Mouse (Mus musculus): Measurements from ENCODE around the gene Rnls.

The Rnls gene

DNA sequence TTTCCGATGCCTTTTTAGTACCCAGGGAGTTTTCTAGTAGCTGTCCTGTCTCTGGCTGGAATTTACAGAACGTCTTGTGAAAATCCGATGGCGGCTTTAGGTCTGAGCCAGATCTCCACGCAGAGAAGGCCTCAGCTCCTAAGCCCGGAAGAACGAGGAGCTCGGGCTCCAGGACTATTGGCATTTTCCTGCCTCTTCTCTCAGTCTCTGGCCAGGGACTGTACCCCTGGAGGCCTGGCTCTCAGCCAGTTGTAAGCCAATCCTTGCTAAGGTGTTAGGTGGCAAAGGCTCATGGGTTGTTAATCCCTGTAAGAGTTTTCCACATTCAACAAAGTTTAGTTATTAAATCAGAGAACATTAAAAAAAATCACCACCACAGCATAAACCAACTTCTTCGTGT, 281.7 kb downstream of the Rnls start:
- DNase-seq (ENCODE audit: extremely low spot score, low spot score), result no peak

DNA sequence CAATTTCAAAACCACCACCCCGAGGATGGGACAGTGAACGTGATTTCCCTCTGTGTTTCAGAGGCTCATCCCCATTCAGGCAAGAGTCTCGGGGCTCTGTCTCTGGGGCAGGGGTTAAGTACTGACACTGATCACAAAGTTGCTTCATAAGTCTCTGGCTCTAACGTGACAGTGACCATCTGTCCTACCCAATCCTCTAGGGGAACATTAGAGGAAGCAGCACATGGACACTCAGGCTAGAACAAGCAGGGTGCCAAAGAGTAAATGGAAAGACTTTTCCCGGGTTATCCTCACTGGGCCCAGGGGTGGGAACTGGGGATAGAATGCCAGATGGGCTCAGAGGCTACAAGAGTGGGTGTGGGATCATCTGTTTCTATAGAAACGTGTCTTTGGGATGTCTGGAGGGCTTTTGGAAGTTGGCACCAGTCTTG, 282.1 kb downstream of the Rnls start:
- no peak for DNase-seq (ENCODE audit: extremely low spot score, low spot score)

DNA sequence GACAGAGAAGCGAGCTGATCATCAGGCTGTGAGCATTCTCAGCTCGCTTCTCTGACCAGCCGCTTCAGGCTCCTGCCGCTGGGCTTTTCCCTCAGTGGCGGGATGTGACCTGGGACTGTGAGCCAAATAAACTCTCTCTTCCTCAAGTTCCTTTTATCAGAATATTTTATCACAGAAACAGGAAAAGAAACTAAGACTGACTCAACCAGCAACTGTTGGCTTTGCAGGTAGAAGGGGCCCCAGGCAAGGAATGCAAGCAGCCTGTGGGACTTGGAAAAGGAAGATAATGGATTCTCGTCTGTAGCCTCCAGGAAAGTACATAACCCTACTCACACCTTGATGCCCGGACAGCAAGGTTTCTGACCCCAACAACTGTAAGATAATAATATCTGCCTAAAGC, 283.0 kb downstream of the Rnls start:
- no peak for DNase-seq (ENCODE audit: extremely low spot score, low spot score)

DNA sequence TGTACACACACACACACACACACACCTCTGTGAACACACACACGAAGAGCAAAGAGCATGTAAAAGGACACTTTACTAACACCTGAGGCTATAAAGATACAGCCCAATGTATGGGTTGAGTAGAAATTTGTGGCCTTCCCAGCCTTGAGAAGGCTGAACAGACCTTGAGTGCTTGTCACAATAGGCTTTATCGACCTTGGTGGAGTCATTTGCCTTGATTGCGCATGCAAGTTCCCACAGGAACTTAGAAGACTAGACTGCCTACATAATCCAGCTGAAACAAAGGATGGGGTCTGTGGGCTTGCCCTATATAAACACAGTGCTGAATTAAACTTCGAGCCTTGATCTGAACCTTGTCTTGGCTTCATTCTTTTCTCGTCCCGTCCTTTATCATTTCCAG, 288.2 kb downstream of the Rnls start:
- no peak for DNase-seq (ENCODE audit: extremely low spot score, low spot score)

DNA sequence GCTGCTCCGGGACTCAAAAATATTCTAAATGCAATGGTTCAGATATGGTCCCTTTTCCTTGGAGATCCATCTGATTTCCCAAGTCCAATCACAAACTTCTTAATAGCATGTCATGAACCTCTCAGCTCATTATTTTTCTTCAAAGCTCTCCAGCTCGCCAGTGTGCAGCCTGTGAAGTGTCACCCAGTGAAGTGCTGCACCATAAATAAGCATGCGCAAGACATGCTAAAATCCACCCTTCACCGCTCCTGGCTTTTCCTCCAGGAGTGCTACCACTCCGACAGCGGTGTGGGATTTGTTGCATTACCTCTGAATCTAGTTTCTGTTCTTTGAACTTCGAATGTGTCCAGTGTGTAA, 289.3 kb downstream of the Rnls start:
- DNase-seq (ENCODE audit: extremely low spot score, low spot score), result no peak

DNA sequence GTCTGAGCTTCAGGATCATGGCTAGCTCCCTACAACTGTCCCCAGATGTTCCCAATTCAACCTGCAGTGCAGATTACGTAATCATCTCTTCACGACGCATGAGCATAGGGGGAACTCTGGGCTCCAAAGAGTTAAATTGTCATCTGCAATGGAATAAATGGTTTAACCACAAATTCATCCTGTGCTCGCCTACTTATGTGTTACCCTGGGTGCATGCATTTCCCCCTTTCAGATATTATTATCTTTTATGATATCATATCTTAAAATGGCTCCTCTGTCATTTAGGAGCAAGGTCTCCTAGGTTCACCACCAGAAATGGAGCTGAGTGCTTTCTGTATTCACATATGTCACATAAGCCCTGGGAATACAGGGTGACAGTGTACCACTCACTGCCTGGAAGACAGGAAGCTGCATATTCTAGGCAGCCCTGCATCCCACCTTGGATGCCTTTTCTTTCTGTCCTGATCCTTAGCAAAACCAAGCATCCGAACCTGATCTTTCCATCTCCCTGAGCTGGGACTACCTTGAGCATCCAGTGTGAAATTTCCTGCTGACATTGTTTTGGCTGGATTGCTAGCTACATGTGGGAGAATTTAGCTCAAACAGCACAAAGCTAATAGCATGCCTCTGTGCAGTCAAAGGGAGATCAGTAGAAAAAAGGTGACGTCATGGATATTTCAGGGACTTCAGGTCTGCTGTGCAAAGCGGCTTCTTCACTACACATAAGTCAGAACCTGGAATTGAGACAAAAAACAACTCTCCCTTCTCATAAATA, 289.9 kb downstream of the Rnls start:
- DNase-seq (ENCODE audit: extremely low spot score, low spot score), result no peak

DNA sequence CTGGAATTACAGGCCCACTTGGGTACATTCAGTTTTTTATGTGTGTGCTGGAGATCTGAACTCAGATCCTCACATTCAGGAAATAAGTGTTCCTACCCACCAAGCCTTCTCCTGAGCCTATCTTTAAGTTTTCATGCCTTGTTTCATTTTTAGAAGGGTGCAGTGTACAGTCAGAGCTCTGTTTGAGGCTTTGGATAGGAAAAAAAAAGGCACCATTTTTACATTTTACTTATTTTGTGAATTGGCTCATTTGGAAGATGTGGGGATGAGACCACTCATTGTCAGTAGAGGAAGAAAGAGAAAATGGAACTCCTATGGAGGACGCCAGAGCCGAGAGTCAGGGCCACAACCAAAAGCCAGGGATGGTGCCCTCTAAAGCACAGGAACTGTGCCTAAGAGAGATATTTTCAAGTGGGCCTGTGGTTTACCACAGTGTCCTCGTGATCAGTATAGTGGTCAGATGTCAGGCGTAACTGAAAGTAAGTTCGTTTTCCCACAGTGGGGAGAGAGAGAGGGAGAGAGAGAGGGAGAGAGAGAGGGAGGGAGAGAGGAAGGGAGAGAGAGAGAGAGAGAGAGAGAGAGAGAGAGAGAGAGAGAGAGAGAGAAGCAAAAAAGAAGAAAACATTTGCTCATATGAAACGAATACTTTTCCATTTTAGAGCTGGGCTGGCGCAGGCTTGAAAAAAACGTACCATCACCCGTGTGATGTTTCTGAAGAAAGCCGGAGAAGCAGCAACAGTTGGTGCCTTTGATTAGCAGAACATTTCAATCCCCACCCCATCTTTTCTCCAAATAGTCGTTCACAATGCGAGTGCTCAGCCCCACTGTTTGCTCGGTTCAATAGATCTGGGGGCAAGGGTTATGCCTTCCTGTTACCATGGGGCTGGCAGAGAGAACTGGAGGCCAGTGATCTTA, 290.7 kb downstream of the Rnls start:
- DNase-seq (ENCODE audit: extremely low spot score, low spot score), result no peak

DNA sequence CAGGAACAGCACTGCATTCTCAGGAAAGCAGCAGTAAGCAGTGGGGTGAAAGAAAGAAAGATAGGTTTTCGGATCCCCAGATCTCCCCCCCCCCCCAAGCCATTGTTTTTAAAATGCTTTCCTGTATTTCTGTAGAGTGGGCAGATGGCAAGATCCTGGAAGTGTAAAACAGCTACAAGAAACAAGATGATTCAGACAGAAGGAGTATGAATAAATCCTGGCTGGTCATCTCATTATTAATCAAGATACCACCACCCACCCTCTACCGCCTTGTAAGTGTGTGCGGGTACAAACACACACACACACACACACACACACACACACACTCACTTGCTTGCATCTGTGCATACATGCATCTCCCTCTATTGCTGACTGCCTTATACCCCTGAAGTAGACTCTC, 291.5 kb downstream of the Rnls start:
- DNase-seq (ENCODE audit: extremely low spot score, low spot score), result no peak

DNA sequence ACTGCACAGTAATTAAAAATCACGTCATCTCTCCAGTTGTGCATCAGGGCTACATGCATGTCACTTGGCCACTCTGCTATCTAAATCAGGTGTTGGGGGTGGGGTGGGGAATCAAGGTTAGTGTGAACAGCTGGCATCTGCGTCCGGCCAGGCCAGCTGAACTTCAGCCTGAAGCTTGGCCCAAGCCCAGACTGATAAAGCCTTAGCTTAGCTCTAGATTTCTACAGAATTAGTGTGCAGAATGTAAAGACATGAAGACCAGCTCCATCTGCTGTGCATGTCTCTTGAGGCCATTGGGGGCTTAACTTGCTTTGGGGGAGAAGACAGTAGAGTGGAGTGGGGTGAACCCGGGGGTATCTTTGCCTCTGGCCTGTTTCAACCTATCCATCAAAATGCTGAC, 292.1 kb downstream of the Rnls start:
- no peak for DNase-seq (ENCODE audit: extremely low spot score, low spot score)

DNA sequence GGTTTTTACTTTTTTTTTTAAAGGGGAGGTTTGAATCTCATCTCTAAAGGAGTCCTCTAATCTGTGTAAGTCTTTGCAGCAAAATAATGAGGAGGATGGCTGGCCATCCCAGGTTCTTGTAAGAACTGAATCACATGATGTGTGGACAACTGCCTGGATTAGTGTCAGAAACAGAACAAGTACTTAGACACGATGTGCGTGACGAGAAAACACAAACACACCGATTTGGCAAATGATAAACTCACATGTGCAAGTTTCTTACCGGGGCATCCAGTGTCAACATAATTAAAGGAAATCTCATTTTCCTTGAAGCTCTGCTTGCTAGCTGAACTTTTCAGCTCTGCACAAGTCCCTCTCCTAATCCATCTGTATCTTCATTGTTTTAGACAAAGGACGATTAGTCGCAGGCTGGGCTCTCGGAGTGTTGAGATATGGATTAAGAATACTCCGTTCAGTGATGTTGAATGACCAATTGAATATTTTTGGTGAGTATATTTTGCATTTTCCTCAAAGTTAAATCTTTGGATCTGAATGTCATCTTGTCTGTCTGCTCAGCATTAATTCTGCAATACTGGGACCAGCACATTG, 292.8 kb downstream of the Rnls start:
- no peak for DNase-seq (ENCODE audit: extremely low spot score, low spot score)

DNA sequence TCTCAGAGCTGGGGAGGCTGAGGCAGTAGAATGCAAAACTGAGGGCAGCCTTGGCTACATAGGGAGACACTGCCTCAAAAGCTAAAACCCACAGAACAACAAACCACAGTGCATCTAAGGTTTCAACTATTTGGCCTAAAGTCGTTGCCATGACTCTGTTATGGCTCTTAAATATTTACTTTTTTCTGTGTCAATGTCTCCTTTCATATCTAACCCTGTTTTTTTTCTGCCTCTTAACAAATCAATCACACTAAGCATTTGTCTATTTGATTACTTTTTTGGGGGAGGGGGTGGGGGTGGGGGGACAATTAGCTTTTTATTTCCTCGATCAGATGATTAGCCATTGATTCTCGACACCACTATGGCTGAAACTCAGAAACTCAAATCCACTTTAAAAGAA, 294.4 kb downstream of the Rnls start:
- no peak for DNase-seq (ENCODE audit: extremely low spot score, low spot score)

DNA sequence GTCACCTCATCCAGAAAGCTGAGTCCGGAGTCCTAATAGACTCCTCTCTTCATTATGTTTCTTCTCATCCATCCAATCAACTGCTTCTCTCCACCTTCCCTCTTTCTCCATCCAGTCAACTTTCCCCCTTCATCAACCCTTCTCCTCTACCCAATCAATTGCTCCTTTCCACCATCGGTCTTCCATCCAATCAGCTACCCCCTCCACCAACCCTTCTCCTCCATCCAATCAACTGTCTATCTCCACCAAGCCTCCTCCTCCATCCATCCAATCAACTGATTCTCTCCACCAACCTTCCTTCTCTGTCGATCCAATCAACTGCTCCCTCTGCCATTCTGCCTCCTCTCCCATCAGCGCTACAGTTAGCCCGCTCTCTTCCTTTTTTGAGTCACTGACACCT, 295.5 kb downstream of the Rnls start:
- no peak for DNase-seq (ENCODE audit: extremely low spot score, low spot score)

DNA sequence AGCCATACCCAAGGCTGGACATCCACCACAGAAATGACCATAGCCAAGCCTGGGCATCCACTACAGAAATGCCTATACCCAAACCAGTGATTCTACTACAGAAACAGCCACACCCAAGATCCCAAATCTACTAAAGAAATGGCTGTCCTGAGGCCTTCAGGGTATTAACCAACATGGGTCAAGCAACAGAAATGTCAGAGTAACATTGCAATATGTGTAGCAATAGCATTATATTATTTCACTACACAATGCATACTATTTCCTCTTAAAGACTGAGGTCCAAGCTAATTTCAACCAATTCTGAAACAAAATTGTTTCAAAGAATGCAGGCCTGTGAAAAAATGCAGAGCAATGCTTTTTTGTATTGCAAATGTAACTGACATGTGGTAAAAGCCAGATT, 299.5 kb downstream of the Rnls start:
- DNase-seq (ENCODE audit: extremely low spot score, low spot score), result no peak

DNA sequence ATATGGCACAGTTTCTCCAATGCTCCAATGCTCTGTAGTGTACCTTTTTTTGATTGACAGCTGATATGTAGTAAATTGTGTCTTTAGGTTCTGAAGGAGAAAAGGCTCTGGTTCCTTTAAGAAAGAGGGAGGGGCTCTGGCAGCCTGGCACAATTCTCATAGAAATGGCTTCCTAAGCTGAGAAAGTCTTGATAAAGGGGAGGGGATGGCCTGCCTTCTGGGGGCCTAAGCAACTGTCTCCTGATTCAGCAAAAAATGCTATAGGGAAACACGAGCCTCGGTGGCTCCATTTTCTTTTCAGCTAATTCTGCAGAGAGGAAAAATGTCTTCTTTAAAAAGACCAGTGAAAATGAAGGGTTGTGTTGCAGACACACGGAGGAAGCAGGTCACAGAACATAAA, 300.8 kb downstream of the Rnls start:
- no peak for DNase-seq (ENCODE audit: extremely low spot score, low spot score)

DNA sequence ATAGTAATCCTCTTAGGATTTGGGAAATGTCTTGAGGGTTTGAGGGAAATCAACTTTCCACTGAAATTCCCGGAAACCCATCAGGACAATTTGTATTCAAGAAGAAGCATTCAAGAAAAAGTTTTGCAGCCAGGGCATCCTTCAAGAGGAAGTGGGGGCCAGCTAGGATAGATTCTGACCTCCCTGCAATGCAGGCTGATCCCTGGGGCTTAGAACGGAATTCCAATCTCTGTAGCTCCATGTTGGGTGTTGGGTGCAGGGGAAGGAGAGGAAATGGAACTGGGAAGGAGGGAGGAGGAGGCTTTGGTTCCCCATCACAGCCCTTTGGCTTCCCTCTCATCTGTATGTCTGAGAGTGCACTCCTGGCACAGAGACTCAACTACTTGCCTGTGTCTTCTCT, 303.2 kb downstream of the Rnls start:
- no peak for DNase-seq (ENCODE audit: extremely low spot score, low spot score)

DNA sequence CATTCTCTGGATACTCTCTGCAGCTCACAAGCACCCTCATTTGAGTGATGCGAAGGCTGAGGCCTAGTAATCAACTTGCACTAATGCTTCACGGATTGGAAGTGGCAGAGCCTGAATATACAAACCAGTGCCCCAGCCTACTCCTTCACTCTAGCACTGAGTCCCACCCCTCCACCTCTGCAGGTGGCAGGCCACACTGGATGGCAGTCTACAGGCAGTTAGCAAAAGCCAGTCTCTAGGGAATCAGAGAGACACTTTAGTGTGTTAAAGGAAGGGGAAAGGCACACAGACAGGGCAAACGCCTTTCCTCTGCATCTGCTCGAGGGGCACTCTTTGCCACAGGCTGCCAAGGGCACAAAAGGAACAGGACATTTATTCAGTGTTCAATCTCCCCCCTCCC, 304.1 kb downstream of the Rnls start:
- DNase-seq (ENCODE audit: extremely low spot score, low spot score), result no peak

Data from neural tube, embryonic 10.5 days (tissue).